Mouse (Mus musculus): ENCODE data around the gene Fam89a.

The Fam89a gene

GRCm38 (mm10) chr8:124752325-124752862 is 762 bp upstream of the Fam89a start:
- no peak for DNase-seq

DNA sequence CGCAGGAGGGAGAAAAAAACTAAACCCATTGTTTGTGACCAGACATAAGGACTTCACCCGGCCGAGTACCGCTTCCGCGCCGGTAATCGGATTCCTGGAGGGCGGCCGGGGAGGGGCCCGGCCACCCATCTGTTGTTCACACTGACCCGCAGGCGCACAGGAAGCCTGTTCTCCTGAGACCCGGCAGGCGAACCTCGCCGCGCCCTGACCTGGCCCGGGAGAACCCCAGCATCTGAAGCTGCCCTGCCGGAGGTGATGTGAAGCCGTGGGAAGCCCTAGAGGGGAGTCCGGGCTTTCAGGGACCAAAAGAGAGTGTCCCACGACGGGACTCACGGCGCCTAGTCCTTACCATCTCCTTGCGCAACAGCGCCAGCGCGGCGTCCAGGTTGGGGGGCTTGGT is 441 bp downstream of the Fam89a start:
- no peak for DNase-seq

DNA sequence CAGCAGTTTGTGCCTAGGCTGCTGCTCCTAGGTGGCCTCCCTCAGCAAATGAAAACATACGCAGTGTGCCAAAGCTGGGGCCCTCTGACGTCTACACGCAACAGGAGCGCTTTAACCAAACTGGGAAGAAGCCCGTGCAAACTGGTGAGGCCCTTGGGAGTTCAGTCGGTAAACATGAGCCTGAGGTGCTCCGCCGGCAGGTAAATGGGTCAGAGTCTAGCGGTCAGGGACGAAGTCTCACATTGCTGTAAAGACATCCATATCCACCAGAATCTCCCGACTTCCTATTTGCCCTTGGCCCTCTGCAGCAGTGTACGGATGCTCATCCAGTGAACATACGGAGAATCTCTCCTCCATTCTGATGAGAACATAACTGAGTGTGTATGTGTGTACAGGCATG is 5.0 kb downstream of the Fam89a start:
- DNase-seq: no peak

DNA sequence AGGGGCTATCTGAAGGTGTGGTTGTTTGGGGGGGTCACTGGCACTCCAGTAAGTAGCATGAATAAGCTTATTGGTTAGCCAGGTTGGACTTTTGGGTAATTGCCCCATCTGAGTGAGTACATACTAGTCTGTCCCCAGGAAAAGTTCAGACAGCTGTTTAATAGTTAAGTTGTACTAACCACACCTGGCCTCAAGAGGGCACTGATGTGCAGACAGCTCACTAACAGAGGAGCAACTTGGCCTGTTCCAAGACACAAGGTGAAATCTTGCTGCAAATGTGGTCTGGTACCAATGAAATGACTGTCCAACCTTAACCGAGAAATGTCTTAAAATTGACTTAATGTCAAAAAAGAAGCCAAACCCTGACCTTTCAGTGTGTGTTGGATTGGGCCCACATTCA is 12.4 kb downstream of the Fam89a start:
- peak; percentile 58 to 62 for DNase-seq

- no peak for DNase-seq
Measured at GRCm38 (mm10) chr8:124735371-124735911, 16.2 kb downstream of the Fam89a start.

DNA sequence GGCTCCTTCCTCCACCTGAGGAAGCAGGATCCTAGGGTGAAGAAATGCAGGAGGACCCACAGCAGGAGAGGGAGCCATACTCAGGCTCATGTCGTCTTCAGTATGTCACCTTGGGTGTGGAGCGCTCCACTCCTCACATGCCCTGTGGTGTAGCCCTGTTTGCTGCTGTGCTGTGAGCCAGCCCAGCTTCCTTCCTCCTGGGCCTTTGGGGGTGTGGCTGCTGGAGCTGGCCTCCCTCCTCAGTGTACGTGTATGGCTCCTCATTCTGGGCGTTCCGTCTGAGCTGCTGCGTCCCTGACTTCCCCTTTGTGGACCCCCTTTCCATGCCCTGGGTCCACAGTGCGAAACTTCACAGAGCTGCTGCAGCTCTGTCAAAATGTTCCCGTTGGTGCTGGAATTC is 18.8 kb downstream of the Fam89a start:
- DNase-seq: no peak

DNA sequence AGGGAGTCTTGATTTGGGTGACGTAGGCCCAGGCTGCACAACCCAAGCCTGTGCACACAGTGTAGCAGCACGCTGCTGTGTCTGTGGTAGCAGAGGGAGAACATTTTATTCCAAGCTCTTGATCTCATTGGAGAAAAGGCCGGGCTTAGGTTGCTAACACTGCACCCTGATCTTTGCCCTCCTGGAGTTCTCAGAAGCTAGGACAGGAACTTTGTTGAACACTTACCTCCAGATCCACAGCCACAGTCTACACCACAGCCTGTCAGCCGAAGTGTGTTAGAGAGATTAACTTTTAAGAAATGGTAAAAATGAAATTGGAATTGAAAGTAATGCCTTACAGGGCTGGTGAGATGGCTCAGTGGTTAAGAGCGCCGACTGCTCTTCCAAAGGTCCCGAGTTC is 27.3 kb downstream of the Fam89a start:
- DNase-seq: no peak

DNA sequence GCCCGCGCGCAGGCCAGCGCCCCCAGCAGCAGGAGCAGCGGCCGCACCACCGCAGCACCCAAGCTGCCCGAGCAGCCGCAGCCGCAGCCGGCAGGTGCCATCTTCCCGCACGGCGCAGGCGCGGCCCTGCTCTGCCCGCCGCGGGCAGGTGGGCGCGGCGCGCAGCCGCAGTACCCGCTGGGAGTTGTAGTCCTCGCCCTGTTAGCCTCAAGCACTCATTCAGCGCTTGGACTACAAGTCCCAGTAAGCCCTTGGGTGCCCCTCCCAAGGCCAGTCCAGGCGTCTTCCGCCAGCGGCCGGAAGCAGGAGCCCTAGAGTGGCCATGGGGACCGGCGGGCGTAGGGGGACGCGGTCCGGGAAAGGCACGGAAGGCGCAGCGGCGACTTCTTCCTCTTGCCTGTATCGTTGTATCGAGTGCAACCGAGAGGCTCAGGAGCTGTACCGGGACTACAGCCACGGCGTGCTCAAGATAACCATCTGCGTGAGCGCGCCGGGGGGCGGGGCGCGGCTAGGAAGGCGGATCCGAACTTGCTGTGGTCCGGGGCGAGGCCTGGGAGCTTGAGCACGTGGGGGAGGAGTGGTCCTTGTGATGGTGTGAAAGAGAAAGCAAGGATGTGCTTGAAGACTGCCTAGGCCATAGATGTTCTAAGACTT is 29.6 kb downstream of the Fam89a start, which contains the start of the genes Ttc13 and Arv1:
Gene Ttc13, minus strand, starts transcription at position 122 of the 654 bp plus-strand sequence.
Gene Arv1, plus strand, starts transcription at position 278 of the 654 bp plus-strand sequence.
- DNase-seq: peak; percentile 95 to 98

DNA sequence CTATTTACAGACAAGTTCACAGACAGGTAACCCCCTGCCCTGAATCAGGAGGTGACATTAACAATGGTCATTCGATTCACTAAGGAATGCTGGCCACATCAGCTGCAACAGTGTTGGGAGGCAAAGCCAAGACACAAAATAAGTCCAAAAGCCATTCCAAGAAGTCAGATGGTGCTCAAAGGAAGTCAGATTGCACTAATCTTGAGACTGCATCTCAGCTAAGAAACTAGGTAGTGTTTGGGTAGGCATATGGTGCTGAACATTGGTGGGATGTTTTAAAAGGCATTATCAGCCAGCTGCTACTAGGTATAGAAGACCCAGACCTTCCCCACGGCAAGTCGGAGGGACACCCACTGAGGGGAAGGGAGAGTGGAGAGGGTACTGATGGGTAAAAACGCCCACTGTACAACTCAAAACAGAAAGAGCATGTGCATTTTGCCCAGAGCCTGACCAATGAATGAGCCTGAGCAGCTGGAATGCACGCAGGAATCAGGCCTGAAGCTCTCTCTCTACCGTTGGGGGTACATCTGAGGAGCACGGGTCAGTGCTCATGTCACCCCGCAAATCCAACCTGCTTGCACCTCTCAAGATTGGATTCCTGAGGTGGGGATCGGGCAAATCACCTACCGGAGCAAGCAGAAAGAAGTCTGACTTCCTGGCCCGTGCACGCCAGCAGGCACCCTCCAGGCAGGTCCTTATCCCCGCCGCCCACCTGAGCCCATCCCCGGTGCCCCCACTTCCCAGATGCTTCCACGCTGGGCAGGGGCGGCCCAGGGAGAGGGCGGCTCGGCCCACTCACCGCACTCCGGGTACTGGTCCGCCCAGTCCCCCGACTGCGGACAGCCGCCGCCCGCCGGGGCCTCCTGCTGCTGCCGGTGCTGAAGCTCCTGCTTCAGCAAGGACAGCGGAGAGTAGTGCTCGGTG is 30.4 kb downstream of the Fam89a start:
- peak in 1 of 2 experiments; percentile 13 for DNase-seq

DNA sequence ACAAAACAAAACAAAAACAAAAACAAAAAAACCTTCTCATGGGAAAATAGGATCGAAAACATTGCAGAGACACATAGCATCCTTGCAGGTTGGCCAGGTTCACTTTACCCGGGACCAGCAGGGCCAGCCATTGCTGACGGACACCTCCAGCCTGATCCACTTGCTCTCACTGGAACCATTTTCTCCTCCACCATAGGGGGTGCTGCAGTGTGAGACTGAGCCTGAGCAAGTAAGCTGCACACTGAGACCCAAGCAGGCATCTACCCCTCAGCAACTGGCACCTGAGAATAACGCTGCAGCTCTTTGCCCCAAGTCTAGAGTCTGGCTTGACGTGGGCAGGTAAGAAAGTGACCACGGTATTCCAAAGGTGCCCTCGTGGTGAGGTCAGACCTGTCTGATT is 31.5 kb downstream of the Fam89a start:
- peak; percentile 13 to 25 for DNase-seq

- DNase-seq: no peak
Measured at GRCm38 (mm10) chr8:124715736-124716135, 35.9 kb downstream of the Fam89a start.

- DNase-seq: no peak
Measured at GRCm38 (mm10) chr8:124713207-124713606, 38.4 kb downstream of the Fam89a start.

- DNase-seq: no peak
Measured at GRCm38 (mm10) chr8:124705823-124706222, 45.8 kb downstream of the Fam89a start.

GRCm38 (mm10) chr8:124704376-124704775 is 47.3 kb downstream of the Fam89a start:
- DNase-seq: no peak

GRCm38 (mm10) chr8:124703526-124703925 is 48.1 kb downstream of the Fam89a start:
- DNase-seq: no peak

DNA sequence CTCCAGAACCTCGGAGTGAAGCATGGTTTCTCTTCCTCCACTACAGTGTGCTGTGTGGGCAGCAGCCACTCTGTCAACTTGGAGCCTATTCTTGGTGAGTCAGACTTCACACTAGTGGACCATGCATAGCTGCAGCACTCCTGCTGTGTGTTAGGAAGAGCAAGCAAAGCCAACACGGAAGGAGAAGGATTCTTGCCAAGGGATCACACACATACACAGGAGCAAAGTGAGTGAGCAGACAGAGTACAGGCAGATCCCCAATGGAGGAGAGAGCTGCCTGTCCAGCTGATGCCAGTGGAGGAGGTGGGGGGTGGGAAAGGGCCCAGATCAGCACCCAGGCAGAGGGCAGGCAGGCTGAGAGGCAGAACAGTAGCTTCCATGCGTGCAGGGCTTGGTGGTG is 49.4 kb downstream of the Fam89a start:
- peak; percentile 34 to 51 for DNase-seq

- DNase-seq: no peak
Measured at GRCm38 (mm10) chr8:124701023-124701422, 50.6 kb downstream of the Fam89a start.

DNA sequence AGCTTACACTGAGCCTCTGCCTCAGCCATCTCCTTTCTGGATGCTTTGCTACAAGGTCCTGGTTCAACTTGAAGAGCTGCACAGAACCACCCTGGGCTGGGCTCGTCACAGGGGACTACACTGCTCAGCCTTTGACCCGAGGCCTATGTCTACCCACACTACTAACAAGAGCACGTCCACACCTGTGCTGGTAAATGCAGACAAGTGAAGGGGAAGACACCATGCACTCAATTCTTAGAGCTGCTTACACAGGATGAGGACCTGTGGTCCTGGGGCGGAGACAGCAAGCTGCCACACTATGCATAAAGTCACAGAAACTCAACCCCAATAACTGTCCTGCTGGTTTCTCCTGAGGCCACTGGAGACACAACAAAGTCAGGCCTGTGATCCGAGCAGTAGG is 51.4 kb downstream of the Fam89a start:
- DNase-seq: no peak

DNA sequence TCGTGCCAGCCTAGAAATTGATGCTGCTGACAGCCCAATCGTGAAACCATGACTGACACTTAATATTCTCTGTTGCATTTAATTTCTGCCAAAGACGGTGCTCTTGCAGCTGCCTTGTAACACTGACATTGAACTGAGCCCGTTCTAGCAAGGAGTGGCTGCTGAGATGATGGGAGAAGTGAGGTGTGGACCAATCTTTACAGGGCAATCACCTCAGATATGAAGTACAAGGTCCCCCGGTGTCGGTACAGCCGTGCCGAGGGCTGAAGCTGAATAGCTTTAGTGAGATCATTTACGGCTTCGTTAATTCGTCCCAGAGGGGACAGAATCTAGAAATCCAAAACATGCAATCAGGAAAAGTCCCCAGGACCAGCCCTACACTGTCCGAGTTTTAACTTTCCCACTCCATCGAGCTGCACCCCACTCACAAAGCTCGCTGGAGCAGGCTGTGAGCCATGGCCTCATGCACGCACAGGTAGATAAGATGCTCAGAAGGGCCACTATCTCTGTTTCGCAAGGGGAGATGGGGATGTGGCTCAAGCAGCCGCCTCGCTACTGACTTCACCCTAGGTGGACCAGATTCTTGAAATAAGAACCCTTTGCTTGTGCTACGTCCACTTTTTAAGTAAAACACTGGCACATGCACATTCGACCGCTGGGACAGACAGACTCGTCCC is 56.1 kb downstream of the Fam89a start:
- DNase-seq: no peak

- DNase-seq: no peak
Measured at GRCm38 (mm10) chr8:124691706-124692105, 59.9 kb downstream of the Fam89a start.

Measured in cerebellum, postnatal 14 days (tissue).